Mouse (Mus musculus): Measurements from ENCODE around the gene Tmem25. TPM values are rescaled to one million over a fixed set of nuclear protein-coding genes. Genes with fewer than 3 reads are reported as not detected.

The Tmem25 gene
- total and polyA plus RNA-seq, 3 experiments: 0.12 to 0.67 TPM; not detected in 1

DNA sequence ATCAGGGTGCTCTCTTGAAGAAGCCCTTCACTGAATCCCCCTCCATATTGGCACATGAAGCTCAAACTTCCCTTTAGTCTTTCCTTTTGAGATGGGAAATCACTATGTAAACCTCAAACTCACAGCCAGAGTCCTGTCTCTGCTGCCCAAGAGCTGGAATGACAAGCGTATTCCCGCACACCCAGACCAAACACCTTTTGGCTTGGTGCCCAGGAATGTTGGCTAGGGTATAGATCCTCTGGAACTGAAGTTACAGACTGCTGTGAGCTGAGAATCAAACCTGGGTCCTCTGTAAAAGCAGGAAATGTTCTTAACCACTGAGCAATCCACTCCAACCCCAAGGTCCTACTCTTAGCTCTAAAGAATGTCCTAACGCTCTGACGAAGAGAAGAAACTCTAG is 33.2 kb upstream of the Tmem25 start:
- Histone ChIP-seq H3K36me3 (ENCODE audit: control insufficient read depth in 1 of 2, insufficient read depth in 2 of 2, low read length in 2 of 2) (peaks cover 0 to 22% of the 10 kb centered on the region in 2 experiments; a peak in 2 of 4 replicates), H3K9ac (ENCODE audit: control insufficient read depth, low read depth, low read length, poor library complexity, severe bottlenecking) (no peak overlapping the region), H3K79me2 (ENCODE audit: control insufficient read depth, insufficient read depth, low read length, poor library complexity) (no peaks in the 10 kb centered on the region), H3K4me3 (ENCODE audit: control insufficient read depth in 1 of 2, insufficient read depth in 1 of 2, low read depth in 2 of 2, low read length in 2 of 2) (no peak overlapping the region), H3K4me1 (ENCODE audit: control insufficient read depth in 1 of 2, insufficient read depth in 2 of 2, low read length in 2 of 2) (no peaks in the 10 kb centered on the region), H3K27me3 (ENCODE audit: control insufficient read depth in 1 of 2, insufficient read depth in 2 of 2, low read length in 2 of 2) (no peaks in the 10 kb centered on the region), H3K9me3 (replicated peaks; ENCODE audit: insufficient read depth, low read length) (no peaks in the 10 kb centered on the region), H3K27ac (ENCODE audit: control insufficient read depth, low read depth, low read length) (no peak overlapping the region)
- no peak for TF ChIP-seq RAD21 (IDR thresholded peaks at IDR 0.05; ENCODE audit: low read depth, low read length)
- DNase-seq (ENCODE audit: low read depth, low spot score): no peak

DNA sequence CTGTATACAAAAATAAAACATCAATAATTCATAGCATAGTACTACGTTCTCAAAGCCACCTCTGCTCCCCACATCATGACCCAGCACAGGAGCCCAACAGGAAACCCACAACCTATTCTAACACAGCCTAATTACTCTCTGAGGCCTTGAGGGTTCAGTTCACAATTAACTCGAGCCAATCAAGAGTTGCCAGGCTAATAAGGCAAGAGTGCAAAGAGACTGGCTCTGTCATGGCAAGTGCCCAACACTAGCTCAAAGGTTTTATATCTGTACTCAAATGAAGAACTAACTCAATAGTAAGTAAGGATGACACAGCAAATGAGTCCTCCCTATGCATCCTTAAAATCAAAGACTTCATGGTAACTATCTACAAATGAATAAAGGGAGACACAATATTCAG is 31.4 kb upstream of the Tmem25 start:
- no peaks in the 10 kb centered on the region for H3K9me3 ChIP-seq (replicated peaks; ENCODE audit: insufficient read depth, low read length)
- no peaks in the 10 kb centered on the region for H3K79me2 ChIP-seq (ENCODE audit: control insufficient read depth, insufficient read depth, low read length, poor library complexity)
- H3K27me3 ChIP-seq (ENCODE audit: control insufficient read depth in 1 of 2, insufficient read depth in 2 of 2, low read length in 2 of 2): no peaks in the 10 kb centered on the region
- H3K4me3 ChIP-seq (ENCODE audit: control insufficient read depth in 1 of 2, insufficient read depth in 1 of 2, low read depth in 2 of 2, low read length in 2 of 2): no peak overlapping the region
- H3K27ac ChIP-seq (ENCODE audit: control insufficient read depth, low read depth, low read length): no peak overlapping the region
- H3K4me1 ChIP-seq (ENCODE audit: control insufficient read depth in 1 of 2, insufficient read depth in 2 of 2, low read length in 2 of 2): no peaks in the 10 kb centered on the region
- no peak for DNase-seq (ENCODE audit: low read depth, low spot score)
- peaks cover 0 to 25% of the 10 kb centered on the region in 2 experiments; a peak in 2 of 4 replicates for H3K36me3 ChIP-seq (ENCODE audit: control insufficient read depth in 1 of 2, insufficient read depth in 2 of 2, low read length in 2 of 2)
- TF ChIP-seq ETS1 (IDR thresholded peaks at IDR 0.05; ENCODE audit: low read depth, low read length) (no peak), EP300 (IDR thresholded peaks at IDR 0.05; ENCODE audit: low read depth in 1 of 2, low read length in 2 of 2) (no peak), MAX (IDR thresholded peaks at IDR 0.05; ENCODE audit: low read length) (no peak), ELF1 (IDR thresholded peaks at IDR 0.05; ENCODE audit: low read depth, low read length) (no peak), BHLHE40 (IDR thresholded peaks at IDR 0.05; ENCODE audit: borderline replicate concordance, low read depth, low read length) (no peak), MXI1 (IDR thresholded peaks at IDR 0.05; ENCODE audit: low read depth, low read length) (no peak), USF2 (IDR thresholded peaks at IDR 0.05; ENCODE audit: borderline replicate concordance in 1 of 2, insufficient read depth in 1 of 2, low read depth in 1 of 2, low read length in 2 of 2) (no peak), ZMIZ1 (IDR thresholded peaks at IDR 0.05; ENCODE audit: low read depth, low read length) (no peak), NRF1 (IDR thresholded peaks at IDR 0.05; ENCODE audit: insufficient read depth, low read depth, low read length, poor library complexity, severe bottlenecking) (no peak), UBTF (IDR thresholded peaks at IDR 0.05; ENCODE audit: borderline replicate concordance, insufficient read depth, low read depth, low read length) (no peak), POLR2AphosphoS2 (IDR thresholded peaks at IDR 0.05; ENCODE audit: low read length) (no peak), TAL1 (IDR thresholded peaks at IDR 0.05; ENCODE audit: low read length) (no peak), USF1 (IDR thresholded peaks at IDR 0.05; ENCODE audit: low read depth, low read length) (no peak), RAD21 (IDR thresholded peaks at IDR 0.05; ENCODE audit: low read depth, low read length) (no peak), ZKSCAN1 (IDR thresholded peaks at IDR 0.05; ENCODE audit: low read depth, low read length) (no peak), RCOR1 (IDR thresholded peaks at IDR 0.05; ENCODE audit: low read depth, low read length) (no peak)
- no peak overlapping the region for H3K9ac ChIP-seq (ENCODE audit: control insufficient read depth, low read depth, low read length, poor library complexity, severe bottlenecking)

Measured in MEL (cell line).